Mouse (Mus musculus) heart, postnatal 14 days (tissue): Measurements from ENCODE around the gene Wdr5. TPM values are rescaled to one million over a fixed set of nuclear protein-coding genes. Genes with fewer than 3 reads are reported as not detected.
A peak's percentile ranks its signal among the peaks of the same experiment; 100 is the strongest.

ENCODE experiments used
- DNase-seq, 2 experiments: peaks; one replicate each; pipeline ENCODE4 v3.0.0; 2021 to 2022
- intact Hi-C: fragments of 180-260 bp; cut with DNase I; formaldehyde crosslinking; loops from one replicate; pipeline ENCODE4 v1.15.1; 2025
- long read RNA-seq, 2 experiments: library from polyadenylated mRNA; stranded (forward); transcript quantifications; one replicate each; pipeline ENCODE4 v2.0.0; 2021
- total RNA-seq, 2 experiments: library from RNA; stranded (reverse); gene quantifications; 2 replicates each; pipeline ENCODE4 v1.2.3; 2021

Gene Wdr5
- total RNA-seq, result 10 to 100 TPM; 21.4 to 25.3 TPM
- long read RNA-seq, experiment 1, transcript Wdr5-201 (14 exons, 2,890 nt), result major isoform, 19 of 35 reads
- long read RNA-seq, experiment 1, partial matches to known transcripts, result 4 of 35 reads
- long read RNA-seq, experiment 1, other reads (novel, unspliced or antisense), result 12 of 35 reads
- long read RNA-seq, experiment 2, transcript Wdr5-201 (14 exons, 2,890 nt), result major isoform, 34 of 49 reads
- long read RNA-seq, experiment 2, partial matches to known transcripts, result 2 of 49 reads
- long read RNA-seq, experiment 2, other reads (novel, unspliced or antisense), result 13 of 49 reads

GRCm38 (mm10) chr2:27514639-27515328 is at the start of gene Wdr5:
TSS of gene Wdr5 (plus strand) at chr2:27515157.
- peak; percentile 98 to 99 for DNase-seq
- intact Hi-C loops, result loop anchor here (2.0 to 5.0 kb wide), 2 partner anchors 24 to 227 kb away; no protein-coding TSS in a partner anchor

- intact Hi-C loops, result no loop called here
- DNase-seq, result no peak
Measured at GRCm38 (mm10) chr2:27469292-27469990, 45.5 kb upstream of the Wdr5 start.

GRCm38 (mm10) chr2:27469991-27470355 is 45.0 kb upstream of the Wdr5 start:
- intact Hi-C loops, result no loop called here
- no peak for DNase-seq

- no peak for DNase-seq
- intact Hi-C loops, result no loop called here
Measured at GRCm38 (mm10) chr2:27470535-27470934, 44.4 kb upstream of the Wdr5 start.

- intact Hi-C loops, result no loop called here
Measured at GRCm38 (mm10) chr2:27471170-27471584, 43.8 kb upstream of the Wdr5 start.

GRCm38 (mm10) chr2:27473061-27473765 is 41.7 kb upstream of the Wdr5 start:
- intact Hi-C loops, result no loop called here
- no peak for DNase-seq

More at GRCm38 (mm10) chr2:27471170-27471584, 43.8 kb upstream of the Wdr5 start:
- no peak for DNase-seq

- intact Hi-C loops, result loop anchor here (2.0 kb wide), 1 partner anchor 43 kb away; no protein-coding TSS in a partner anchor
- DNase-seq, result no peak
Measured at GRCm38 (mm10) chr2:27473911-27474310, 41.0 kb upstream of the Wdr5 start.

- DNase-seq, result peak; percentile 59 to 61
- intact Hi-C loops, result loop anchor here (2.0 kb wide), 1 partner anchor 42 kb away; no protein-coding TSS in a partner anchor
Measured at GRCm38 (mm10) chr2:27474621-27475484, 40.1 kb upstream of the Wdr5 start.

GRCm38 (mm10) chr2:27475495-27476302 is 39.3 kb upstream of the Wdr5 start:
- intact Hi-C loops, result loop anchor here (2.0 kb wide), 1 partner anchor 41 kb away; no protein-coding TSS in a partner anchor
- peak; percentile 93 to 97 for DNase-seq

GRCm38 (mm10) chr2:27476303-27477192 is 38.4 kb upstream of the Wdr5 start:
- peak in 1 of 2 experiments; percentile 36 for DNase-seq
- intact Hi-C loops, result no loop called here

GRCm38 (mm10) chr2:27479821-27480220 is 35.1 kb upstream of the Wdr5 start:
- DNase-seq, result no peak
- intact Hi-C loops, result no loop called here

- intact Hi-C loops, result no loop called here
- DNase-seq, result no peak
Measured at GRCm38 (mm10) chr2:27480367-27480766, 34.6 kb upstream of the Wdr5 start.

GRCm38 (mm10) chr2:27482265-27482861 is 32.6 kb upstream of the Wdr5 start:
- no peak for DNase-seq
- intact Hi-C loops, result no loop called here

- intact Hi-C loops, result no loop called here
- DNase-seq, result no peak
Measured at GRCm38 (mm10) chr2:27486725-27487124, 28.2 kb upstream of the Wdr5 start.

- intact Hi-C loops, result no loop called here
Measured at GRCm38 (mm10) chr2:27487336-27488049, 27.5 kb upstream of the Wdr5 start.

GRCm38 (mm10) chr2:27488362-27488761 is 26.6 kb upstream of the Wdr5 start:
- intact Hi-C loops, result no loop called here

More at GRCm38 (mm10) chr2:27487336-27488049, 27.5 kb upstream of the Wdr5 start:
- DNase-seq, result no peak

GRCm38 (mm10) chr2:27490939-27491338 is 24.0 kb upstream of the Wdr5 start:
- DNase-seq, result no peak
- intact Hi-C loops, result no loop called here

More at GRCm38 (mm10) chr2:27488362-27488761, 26.6 kb upstream of the Wdr5 start:
- DNase-seq, result no peak
